Mouse (Mus musculus) right cerebral cortex, adult 18-20 months (tissue): Measurements from ENCODE around the gene Itga10.
"Not testable (repeated sequence)": the region's sequence is repeated elsewhere in the genome, so short reads cannot be mapped to it uniquely, and the experiment has no call there.

Experiments
- DNase-seq: peaks from one replicate; pipeline ENCODE4 v3.0.0; 2022; ENCODE audit warnings: mixed read lengths

Itga10 gene

GRCm38 (mm10) chr3:96683496-96683895, 38.1 kb downstream of the Itga10 start:
- DNase-seq, result no peak

- no peak for DNase-seq
Measured at GRCm38 (mm10) chr3:96684151-96684821, 38.9 kb downstream of the Itga10 start.

DNA sequence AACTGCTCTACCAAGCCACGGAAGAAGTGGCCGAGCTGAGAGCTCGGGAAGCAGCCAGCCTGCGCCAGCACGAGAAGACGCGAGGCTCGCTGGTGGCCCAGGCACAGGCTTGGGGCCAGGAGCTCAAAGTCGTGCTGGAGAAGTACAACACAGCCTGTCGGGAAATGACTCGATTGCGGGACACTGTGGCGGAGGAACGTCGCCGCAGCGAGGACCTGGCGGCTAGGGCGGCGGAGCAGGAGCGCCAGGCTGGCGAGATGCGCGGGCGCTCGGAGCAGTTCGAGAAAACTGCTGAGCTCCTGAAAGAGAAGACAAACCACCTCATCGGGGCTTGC, 39.4 kb downstream of the Itga10 start:
- DNase-seq, result no peak

DNA sequence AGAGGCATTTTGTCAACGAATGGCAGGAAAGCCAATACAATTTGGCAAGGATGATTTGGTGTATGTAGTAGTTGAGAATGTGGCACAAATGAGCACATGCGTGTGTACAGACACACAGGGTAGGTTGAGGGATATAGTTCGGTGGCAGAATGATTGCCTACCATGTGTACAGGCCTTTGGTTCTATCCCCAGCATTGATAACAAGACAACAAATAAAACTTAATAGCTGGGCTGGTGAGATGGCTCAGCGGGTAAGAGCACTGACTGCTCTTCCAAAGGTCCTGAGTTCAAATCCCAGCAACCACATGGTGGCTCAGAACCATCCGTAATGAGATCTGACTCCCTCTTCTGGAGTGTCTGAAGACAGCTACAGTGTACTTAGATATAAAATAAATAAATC, 40.7 kb downstream of the Itga10 start:
- not testable (repeated sequence) for DNase-seq

DNA sequence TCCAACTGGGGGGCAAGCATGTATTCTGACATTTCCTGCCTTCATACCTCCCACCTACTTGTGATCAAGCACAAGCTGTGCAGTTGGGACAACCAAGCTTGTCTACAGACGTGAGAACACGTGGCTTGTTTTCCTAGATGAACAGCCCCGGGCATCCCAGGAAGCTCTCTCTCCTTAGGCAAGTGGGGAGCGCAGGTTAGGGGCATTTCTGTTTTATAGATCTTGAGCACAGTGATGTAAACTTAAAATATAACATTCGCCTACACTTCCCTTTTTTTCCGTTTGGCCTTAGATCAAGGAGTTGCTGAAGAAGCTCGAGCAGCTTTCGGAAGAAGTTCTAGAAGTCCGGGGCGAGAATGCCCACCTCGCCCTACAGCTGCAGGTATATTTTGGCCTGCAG, 43.5 kb downstream of the Itga10 start:
- DNase-seq, result no peak

DNA sequence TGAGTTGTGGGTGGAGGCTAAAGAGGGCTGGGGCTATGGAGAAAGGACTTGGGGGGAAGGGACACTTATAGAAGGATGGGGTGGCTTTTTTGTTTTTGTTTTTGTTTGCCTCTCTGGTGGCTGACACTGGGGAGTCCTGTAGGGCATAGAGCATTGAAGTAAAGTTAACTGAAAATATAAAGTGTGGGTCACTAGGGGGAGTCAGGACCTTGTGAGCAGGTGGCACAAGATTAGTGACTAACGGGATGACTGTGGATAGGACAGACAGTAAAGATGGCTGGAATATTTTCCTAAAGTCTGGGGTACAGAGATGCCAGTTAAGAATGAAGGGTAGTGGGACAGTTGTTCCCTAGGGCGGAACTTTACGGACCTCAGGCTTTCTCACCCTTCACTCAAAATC, 44.9 kb downstream of the Itga10 start:
- DNase-seq, result no peak

- DNase-seq, result no peak
Measured at GRCm38 (mm10) chr3:96692506-96692905, 47.1 kb downstream of the Itga10 start.

DNA sequence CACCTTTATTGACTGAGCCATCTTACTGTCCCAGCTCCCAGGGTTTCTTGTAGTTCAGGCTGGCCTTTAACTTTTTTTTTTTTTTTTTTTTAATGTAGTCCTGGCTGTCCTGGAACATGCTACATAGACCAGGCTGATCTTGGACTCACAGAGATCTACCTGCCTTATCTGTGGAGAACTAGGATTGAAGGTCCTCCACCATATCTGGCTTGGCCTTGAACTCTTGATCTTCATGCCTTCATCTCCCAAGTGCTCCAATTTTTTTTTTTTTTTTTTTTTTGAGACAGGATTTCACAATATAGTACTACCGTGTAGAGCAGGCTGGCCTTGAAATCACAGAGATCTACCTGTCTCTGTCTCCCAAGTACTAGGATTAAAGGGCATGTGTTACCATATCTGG, 48.2 kb downstream of the Itga10 start:
- no peak for DNase-seq

DNA sequence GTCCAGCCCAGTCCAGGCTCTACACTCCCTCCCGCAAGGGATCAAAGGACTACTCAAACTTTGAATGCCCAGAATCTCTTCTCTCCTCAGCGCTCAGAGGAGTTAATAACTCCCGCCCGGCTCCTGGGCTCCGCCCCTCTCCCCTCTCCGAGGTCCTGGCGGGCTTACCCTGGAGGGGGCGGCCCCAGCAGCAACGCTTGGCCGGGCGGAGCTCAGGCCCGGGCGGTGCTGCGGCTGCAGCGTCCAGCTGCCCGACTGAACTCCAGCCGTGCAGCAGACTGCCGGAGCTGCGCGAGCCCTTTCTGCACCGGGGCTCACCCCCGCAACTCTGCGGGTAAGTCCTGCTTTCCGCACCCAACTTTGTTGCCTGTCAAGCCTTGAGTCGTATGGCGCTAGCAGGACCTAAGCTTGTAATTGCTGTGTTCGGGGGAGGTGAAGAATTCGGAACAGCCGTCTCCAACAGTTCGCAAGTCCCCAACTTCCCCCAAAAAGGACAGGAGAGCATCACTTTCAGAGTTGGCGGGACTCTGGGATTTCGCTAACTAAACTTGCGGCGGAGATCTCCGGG, 50.9 kb downstream of the Itga10 start, which contains the start of gene Pias3:
Pias3 (plus strand) TSS at position 187 of the 568 bp plus-strand sequence.
- peak; percentile 63 for DNase-seq

DNA sequence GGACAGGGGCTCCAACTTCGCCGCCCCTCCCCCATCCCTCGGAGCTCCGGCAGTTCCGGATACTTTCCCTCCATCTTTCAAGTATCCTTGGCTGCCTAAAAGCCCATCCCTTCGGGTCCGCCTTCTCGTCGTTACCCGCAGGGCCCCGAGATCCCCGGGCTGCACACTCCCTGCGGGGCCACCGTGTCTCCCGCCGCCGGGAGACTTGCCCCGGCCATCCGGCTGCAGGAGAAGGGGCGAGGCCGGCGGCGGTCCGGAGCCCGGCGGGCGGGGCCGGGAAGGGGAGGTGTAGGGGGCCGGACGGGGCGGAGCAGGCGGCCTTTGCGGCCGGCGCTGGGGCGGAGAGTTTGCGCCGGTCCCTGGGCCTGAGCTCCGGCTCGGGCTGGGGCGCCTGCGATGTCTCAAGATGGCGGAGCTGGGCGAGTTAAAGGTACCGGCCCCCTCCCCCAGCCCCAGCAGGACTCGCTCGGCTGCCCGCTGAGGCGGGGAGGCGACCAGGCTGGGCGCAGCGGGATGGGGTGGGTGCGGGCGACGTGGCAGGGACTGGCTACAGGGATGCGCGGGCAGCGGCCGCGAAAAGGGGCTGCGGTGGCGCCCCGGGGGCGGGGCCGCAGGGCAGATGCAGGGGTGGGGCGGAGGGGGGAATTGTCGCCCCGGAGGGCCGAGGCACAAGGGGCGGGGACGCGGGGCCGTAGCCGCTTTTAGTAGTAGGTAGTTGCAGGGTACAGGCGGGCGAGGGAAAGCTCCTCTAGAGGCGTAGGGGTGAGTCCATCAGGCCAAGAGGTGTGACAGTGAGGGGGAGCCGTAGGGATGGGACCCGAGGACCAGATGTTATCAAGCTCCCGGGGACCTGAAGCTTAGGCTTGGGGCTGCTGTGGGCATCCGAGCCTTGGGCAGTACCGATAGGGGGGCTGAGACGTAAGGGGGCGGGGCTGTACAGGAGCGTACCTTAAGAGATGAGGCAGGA, 51.7 kb downstream of the Itga10 start:
- peak; percentile 84 for DNase-seq

- DNase-seq, result peak; percentile 65
Measured at GRCm38 (mm10) chr3:96698993-96699690, 53.8 kb downstream of the Itga10 start.

DNA sequence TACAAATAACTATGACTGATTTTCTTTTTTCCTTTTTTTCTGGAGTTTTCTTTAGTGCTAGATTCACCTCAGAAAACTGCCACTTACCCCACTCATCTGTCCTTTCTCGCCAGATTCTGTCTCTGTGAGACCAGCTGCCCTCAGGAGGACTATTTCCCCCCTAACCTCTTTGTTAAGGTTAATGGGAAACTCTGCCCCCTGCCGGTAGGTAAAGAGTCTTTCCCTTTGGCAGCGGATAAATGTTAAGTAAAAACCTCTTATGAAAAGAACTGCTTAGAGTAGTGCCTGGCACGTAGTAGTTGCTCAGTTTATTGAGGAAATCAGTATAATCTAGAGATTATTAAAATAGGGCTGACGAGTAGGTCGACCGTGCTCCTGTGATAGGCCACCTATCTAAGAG, 55.0 kb downstream of the Itga10 start:
- no peak for DNase-seq

DNA sequence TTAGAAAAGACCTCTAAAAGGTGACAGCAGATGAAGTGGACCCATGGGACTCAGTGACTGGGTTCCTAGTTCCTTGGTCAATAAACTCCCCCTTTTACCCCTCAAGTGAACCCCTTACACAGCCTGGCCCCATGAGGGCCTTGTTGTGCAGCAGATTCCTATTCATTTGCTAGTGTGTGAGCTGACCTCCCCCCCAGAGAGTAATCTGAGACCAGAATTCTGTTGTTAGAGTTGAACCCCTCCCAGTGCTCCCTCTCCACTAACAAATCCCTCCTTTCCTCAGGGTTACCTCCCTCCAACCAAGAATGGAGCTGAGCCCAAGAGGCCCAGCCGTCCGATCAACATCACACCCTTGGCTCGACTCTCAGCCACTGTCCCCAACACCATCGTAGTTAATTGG, 55.6 kb downstream of the Itga10 start:
- no peak for DNase-seq

- no peak for DNase-seq
Measured at GRCm38 (mm10) chr3:96704778-96705177, 59.4 kb downstream of the Itga10 start.

DNA sequence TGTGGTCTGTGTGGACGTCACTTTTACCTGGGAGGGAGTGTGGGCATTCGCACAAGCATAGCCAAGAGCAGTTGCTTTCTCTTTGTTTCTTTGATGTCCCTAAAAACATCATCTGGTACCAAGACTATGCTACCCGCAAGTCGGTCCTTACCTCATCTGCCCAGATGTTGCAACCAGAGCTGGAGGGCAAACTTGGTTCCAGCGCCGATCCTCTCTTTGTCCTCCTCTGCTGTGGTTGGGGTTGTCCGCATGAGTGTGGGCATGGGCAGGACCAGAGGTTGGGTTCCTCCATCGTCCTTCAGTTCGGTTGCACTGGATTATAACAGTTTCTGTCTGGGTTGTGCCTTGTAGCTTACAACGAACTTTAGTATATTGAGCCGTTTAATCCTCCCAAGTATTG, 60.8 kb downstream of the Itga10 start:
- DNase-seq, result no peak

GRCm38 (mm10) chr3:96706984-96707383, 61.6 kb downstream of the Itga10 start:
- DNase-seq, result no peak

DNA sequence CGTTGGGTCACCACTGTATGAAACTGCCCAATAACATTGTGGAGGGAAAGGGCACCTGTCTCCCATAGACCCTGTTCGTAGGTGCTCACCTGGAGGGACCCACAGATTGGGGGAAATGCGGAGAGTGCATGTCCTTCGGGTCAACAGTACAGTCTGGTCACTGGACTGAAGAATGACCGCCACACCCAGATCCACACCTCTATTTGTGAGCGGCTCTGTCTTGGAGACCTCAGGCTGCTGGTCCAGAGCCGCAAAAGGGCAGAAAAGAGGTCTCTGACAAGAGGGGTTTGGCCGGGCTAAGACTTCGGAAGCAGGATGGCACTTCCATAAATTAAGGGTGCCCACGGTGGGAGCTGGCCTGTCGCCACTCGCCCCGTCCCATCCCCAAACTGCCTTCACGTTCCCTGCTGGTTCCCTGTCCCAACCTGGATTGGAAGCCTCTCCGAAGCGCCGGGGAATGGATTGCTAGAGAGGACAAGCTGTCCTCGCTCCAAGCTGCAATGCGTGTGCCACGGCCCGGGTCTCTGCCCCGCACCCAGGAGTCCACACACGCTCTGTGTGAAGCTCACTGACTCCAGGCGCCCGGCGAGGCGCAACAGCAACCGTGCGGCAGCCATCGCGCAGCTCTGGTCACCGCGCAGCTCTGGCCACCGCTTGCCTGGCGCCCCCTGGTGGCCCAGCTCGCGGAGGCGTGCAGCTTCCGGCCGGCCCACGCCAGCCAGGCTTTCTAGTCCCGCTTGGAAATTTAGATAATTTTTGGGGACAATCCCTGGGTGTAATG, 62.7 kb downstream of the Itga10 start, which contains the start of gene Nudt17:
Nudt17 (minus strand) TSS at position 660 of the 781 bp plus-strand sequence.
- peak; percentile 86 for DNase-seq

GRCm38 (mm10) chr3:96708684-96709064, 63.3 kb downstream of the Itga10 start:
- no peak for DNase-seq
